Mouse (Mus musculus) liver, postnatal 0 days (tissue): ENCODE results near the gene Dgkg. TPM values are rescaled to one million over a fixed set of nuclear protein-coding genes. Genes with fewer than 3 reads are reported as not detected.

ENCODE experiments used
- ATAC-seq: fragments of 200-750 bp; cut with Nextera tagmentation; 2 replicates; pipeline ENCODE4 v1.8.0; 2017; ENCODE audit warnings: mild to moderate bottlenecking, moderate library complexity
- DNase-seq: peaks from one replicate; pipeline ENCODE4 v3.0.0-alpha.2; 2016
- H3K27ac ChIP-seq: fragments of 300-500 bp; sonication (generic); 2 replicates; pipeline ENCODE4 v1.5.1; 2014; ENCODE audit warnings: antibody characterized with exemption, moderate library complexity, mild to moderate bottlenecking, low read depth
- H3K27me3 ChIP-seq: fragments of 300-500 bp; sonication (generic); 2 replicates; pipeline ENCODE4 v1.6.1; 2014; ENCODE audit warnings: low read length, control low read depth, mixed read lengths; ENCODE audit not compliant: insufficient read depth
- H3K36me3 ChIP-seq: fragments of 300-500 bp; sonication (generic); replicated peaks from 2 replicates; pipeline ENCODE4 v1.6.1; 2014; ENCODE audit warnings: mild to moderate bottlenecking, control low read depth, low read length, moderate library complexity, mixed read lengths; ENCODE audit not compliant: insufficient read depth
- H3K4me1 ChIP-seq: fragments of 300-500 bp; sonication (generic); 2 replicates; pipeline ENCODE4 v1.6.1; 2014; ENCODE audit warnings: antibody characterized with exemption, mild to moderate bottlenecking, control low read depth; ENCODE audit not compliant: insufficient read depth
- H3K4me2 ChIP-seq: fragments of 300-500 bp; sonication (generic); 2 replicates; pipeline ENCODE4 v1.6.1; 2014; ENCODE audit warnings: low read depth, mild to moderate bottlenecking, low read length, moderate library complexity, mixed read lengths
- H3K4me3 ChIP-seq: fragments of 300-500 bp; sonication (generic); 2 replicates; pipeline ENCODE4 v1.5.1; 2014; ENCODE audit warnings: low read depth, low read length
- H3K9ac ChIP-seq: fragments of 300-500 bp; sonication (generic); replicated peaks from 2 replicates; pipeline ENCODE4 v1.6.1; 2014; ENCODE audit warnings: mild to moderate bottlenecking, moderate library complexity
- H3K9me3 ChIP-seq: fragments of 300-500 bp; sonication (generic); 2 replicates; pipeline ENCODE4 v1.6.1; 2016; ENCODE audit warnings: mild to moderate bottlenecking, control low read depth, low read length, mixed read lengths
- CTCF ChIP-seq: sonication (generic); IDR thresholded peaks from 2 replicates; pipeline ENCODE4 v1.5.1; 2016; ENCODE audit warnings: antibody characterized with exemption, low read depth
- EP300 ChIP-seq: IDR thresholded peaks from 2 replicates; pipeline ENCODE4 v1.6.1; 2016; ENCODE audit warnings: antibody characterized with exemption, low read depth, mild to moderate bottlenecking
- WGBS: fragments of 180-500 bp; shearing (Covaris S2); extraction: QIAGEN DNeasy Blood & Tissue Kit; methylation state at CpG from one replicate; pipeline ENCODE4 v1.1.7; 2014; ENCODE audit not compliant: insufficient replicate concordance; 5-methylcytosine and 5-hydroxymethylcytosine counted together
- polyA plus RNA-seq: library from polyadenylated mRNA; unstranded; fragments of >200 nt; fragmentation: Nextera tagmentation; extraction: Ambion mirVana; gene quantifications from 2 replicates; pipeline ENCODE4 v1.2.1, GENCODE M21; 2015

The Dgkg gene
- 0.93 and 1.1 TPM in 2 replicates for polyA plus RNA-seq

- H3K4me1 ChIP-seq = 0 out of 2 replicates have a peak, but pooled peaks cover 3% of the 10 kb centered on the region
- ATAC-seq (peak; percentile 48), DNase-seq (peak; percentile 73)
- H3K36me3 ChIP-seq = no peaks in the 10 kb centered on the region
- peaks cover 19% of the 10 kb centered on the region; the same call in 1 of the 2 replicates for H3K27me3 ChIP-seq
- H3K27ac ChIP-seq = peak within 1 kb of the TSS; percentile 57
- H3K9ac ChIP-seq = peak within 1 kb of the TSS; percentile 51
- WGBS = 1% methylated on average over 62 of the region's 63 CpGs
- peak within 1 kb of the TSS; percentile 50 for H3K4me3 ChIP-seq
- H3K4me2 ChIP-seq = peak within 1 kb of the TSS; percentile 69
- no peaks in the 10 kb centered on the region for H3K9me3 ChIP-seq
- TF ChIP-seq EP300 (no peak), CTCF (no peak)
Measured at GRCm38 (mm10) chr16:22656533-22657444, at the start of gene Dgkg. Dgkg (minus strand) TSS chr16:22657221.

GRCm38 (mm10) chr16:22704946-22705345 is 47.9 kb upstream of the Dgkg start:
- H3K9ac ChIP-seq = no peak overlapping the region
- H3K27me3 ChIP-seq = no peaks in the 10 kb centered on the region
- H3K36me3 ChIP-seq = no peaks in the 10 kb centered on the region
- H3K9me3 ChIP-seq = no peaks in the 10 kb centered on the region
- no peak for TF ChIP-seq CTCF
- no peak overlapping the region for H3K27ac ChIP-seq
- DNase-seq (no peak), ATAC-seq (no peak)
- WGBS = 50% methylated on average over 6 of the region's 6 CpGs
- no peak overlapping the region for H3K4me2 ChIP-seq
- H3K4me1 ChIP-seq = no peaks in the 10 kb centered on the region
- no peak overlapping the region for H3K4me3 ChIP-seq

DNA sequence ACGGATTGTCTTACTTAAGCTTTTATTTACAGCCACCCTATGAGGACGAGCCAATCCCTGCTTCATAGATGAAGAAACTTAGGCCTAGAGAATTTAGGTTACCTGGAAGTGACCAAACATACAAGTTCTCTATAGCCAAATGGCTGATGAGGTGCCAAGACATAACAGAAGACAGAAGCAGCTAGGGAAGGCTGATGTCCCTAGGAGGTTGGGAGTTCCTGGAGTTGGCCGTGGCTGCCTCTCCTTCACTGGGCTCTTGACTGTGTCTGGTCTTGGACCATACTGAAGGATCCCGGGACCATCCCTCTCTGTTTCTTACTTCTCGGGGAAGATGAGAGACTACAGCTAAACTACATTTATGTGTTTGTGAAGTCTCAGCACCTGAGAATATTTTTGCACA is 47.1 kb upstream of the Dgkg start:
- DNase-seq = no peak
- Histone ChIP-seq H3K36me3 (no peaks in the 10 kb centered on the region), H3K27me3 (no peaks in the 10 kb centered on the region), H3K4me3 (no peak overlapping the region), H3K27ac (no peak overlapping the region), H3K9me3 (no peaks in the 10 kb centered on the region), H3K9ac (no peak overlapping the region), H3K4me1 (no peaks in the 10 kb centered on the region), H3K4me2 (no peak overlapping the region)
- no peak for TF ChIP-seq EP300
- ATAC-seq = no peak
- 74% methylated on average over 5 of the region's 5 CpGs for WGBS

GRCm38 (mm10) chr16:22698846-22699760 is 42.1 kb upstream of the Dgkg start:
- TF ChIP-seq CTCF (no peak), EP300 (no peak)
- WGBS = 69% methylated on average over 13 of the region's 13 CpGs
- H3K27me3 ChIP-seq = no peaks in the 10 kb centered on the region
- no peaks in the 10 kb centered on the region for H3K9me3 ChIP-seq
- ATAC-seq (no peak), DNase-seq (no peak)
- no peak overlapping the region for H3K4me2 ChIP-seq
- no peak overlapping the region for H3K4me3 ChIP-seq
- H3K4me1 ChIP-seq = no peaks in the 10 kb centered on the region
- H3K9ac ChIP-seq = no peak overlapping the region
- no peak overlapping the region for H3K27ac ChIP-seq
- H3K36me3 ChIP-seq = no peaks in the 10 kb centered on the region

DNA sequence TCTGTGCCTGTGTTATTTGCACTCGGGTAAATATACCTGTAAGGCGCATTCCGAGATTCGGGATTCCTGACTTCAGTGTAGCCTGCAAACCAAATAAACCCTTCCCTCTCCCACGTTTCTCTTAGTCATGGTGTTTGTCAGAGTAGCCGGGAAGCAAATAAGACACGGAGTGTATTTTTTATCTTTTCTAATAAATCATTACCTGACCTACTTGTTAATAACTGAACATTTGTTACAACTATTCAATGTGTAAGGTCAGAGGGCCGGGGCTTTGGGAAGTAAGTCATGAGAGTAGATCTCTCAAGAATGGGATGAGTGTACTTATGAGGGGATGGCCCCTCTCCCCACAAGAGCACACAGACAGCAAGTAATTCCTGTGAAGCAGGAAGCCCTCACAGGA is 41.1 kb upstream of the Dgkg start:
- Histone ChIP-seq H3K4me3 (no peak overlapping the region), H3K9ac (no peak overlapping the region), H3K9me3 (no peaks in the 10 kb centered on the region), H3K4me2 (no peak overlapping the region), H3K36me3 (no peaks in the 10 kb centered on the region), H3K4me1 (no peaks in the 10 kb centered on the region), H3K27me3 (no peaks in the 10 kb centered on the region), H3K27ac (no peak overlapping the region)
- WGBS = 65% methylated on average over 8 of the region's 8 CpGs
- ATAC-seq (no peak), DNase-seq (no peak)
- TF ChIP-seq EP300 (no peak), CTCF (no peak)

- 52% methylated on average over 2 of the region's 2 CpGs for WGBS
- ATAC-seq = no peak
Measured at GRCm38 (mm10) chr16:22689622-22690021, 32.6 kb upstream of the Dgkg start.

More at GRCm38 (mm10) chr16:22689622-22690021, 32.6 kb upstream of the Dgkg start:
- Histone ChIP-seq H3K4me3 (no peak overlapping the region), H3K4me2 (no peak overlapping the region), H3K4me1 (no peaks in the 10 kb centered on the region), H3K36me3 (no peaks in the 10 kb centered on the region), H3K27me3 (no peaks in the 10 kb centered on the region), H3K9ac (no peak overlapping the region), H3K9me3 (no peaks in the 10 kb centered on the region), H3K27ac (no peak overlapping the region)
- no peak for TF ChIP-seq EP300
- TF ChIP-seq CTCF = 0 out of 2 replicates have a peak, but pooled peaks have one; percentile 11
- no peak for DNase-seq
